Mouse (Mus musculus): ENCODE measurements around the gene Aoah.

Gene Aoah

DNA sequence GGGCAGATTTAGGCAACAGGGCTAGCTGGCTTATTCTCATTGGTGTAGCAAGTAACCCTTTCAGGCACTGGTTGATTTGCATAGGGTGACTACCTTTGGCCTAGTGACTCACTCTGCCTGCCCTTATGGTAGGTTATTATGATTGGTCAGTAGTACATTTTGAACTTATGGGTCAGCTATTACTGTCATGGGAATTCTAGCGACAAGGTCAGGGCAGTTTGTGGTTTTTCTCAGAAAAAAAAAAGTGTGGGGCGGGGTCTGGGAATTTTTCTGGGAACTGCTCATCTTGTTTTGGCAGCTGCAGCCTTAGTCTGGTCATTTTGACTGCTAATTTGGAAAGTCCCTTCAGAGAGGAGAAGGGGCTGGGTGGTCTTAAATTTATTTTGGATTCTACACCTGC, 272.1 kb downstream of the Aoah start:
- ATAC-seq (ENCODE audit: low TSS enrichment) = no peak

DNA sequence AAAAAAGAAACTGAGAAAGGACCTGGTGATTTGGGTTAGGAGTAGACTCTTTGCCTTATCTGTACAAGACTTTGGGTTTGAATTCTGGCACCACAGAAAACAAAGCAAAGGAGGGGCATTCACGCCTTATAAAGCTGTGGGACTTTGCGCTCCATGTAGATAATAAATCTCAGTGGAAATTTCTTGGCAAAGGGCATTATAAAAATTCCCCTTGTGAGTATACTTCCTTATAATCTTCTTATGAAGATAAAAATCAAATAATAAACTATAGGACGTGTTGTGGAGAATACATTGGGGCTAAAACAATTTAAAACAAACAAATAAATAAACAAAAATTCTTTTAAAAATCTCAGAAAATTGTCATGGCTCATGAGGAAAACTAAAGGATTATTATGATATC, 280.9 kb downstream of the Aoah start, which contains the start of gene Olfr1370:
Olfr1370 (minus strand) TSS at position 101 of the 400 bp plus-strand sequence.
- ATAC-seq (ENCODE audit: low TSS enrichment) = no peak

DNA sequence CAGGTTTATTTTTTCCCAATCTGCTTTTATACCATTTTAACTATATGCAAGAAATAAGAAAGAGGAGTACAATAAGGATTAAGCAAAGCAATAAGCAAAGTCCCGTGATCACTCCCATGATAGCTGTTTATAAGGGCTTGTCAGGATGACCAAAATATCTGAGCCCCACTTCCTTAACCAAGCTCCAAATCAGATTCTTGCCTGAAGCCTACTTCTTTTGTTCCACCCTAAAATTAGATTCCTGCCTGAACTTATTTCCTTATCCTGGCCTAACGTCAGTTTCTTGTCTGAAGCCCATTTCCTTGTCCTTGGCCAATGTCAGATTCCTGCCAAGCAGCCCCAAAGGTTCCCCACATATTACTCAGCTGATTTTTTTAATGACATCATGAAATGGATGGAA, 288.8 kb downstream of the Aoah start:
- no peak for ATAC-seq (ENCODE audit: low TSS enrichment)
